Mouse (Mus musculus): ENCODE results near the gene D16Ertd472e.
A peak's percentile ranks its signal among the peaks of the same experiment; 100 is the strongest.

Gene D16Ertd472e

GRCm38 (mm10) chr16:78573016-78573415 lies 3.5 kb downstream of the D16Ertd472e start:
- DNase-seq (ENCODE audit: low read depth, low spot score) = no peak

- no peak for DNase-seq (ENCODE audit: low read depth, low spot score)
Observed at GRCm38 (mm10) chr16:78564110-78564821, 12.2 kb downstream of the D16Ertd472e start.

- no peak for DNase-seq (ENCODE audit: low read depth, low spot score)
Observed at GRCm38 (mm10) chr16:78563093-78563971, 13.2 kb downstream of the D16Ertd472e start.

GRCm38 (mm10) chr16:78560627-78561026 lies 15.9 kb downstream of the D16Ertd472e start:
- no peak for DNase-seq (ENCODE audit: low read depth, low spot score)

GRCm38 (mm10) chr16:78560063-78560462 lies 16.4 kb downstream of the D16Ertd472e start:
- peak; percentile 49 for DNase-seq (ENCODE audit: low read depth, low spot score)

- no peak for DNase-seq (ENCODE audit: low read depth, low spot score)
Observed at GRCm38 (mm10) chr16:78557573-78557972, 18.9 kb downstream of the D16Ertd472e start.

- peak; percentile 52 for DNase-seq (ENCODE audit: low read depth, low spot score)
Observed at GRCm38 (mm10) chr16:78554911-78555648, 21.4 kb downstream of the D16Ertd472e start.

- no peak for DNase-seq (ENCODE audit: low read depth, low spot score)
Observed at GRCm38 (mm10) chr16:78547367-78547766, 29.1 kb downstream of the D16Ertd472e start.

- no peak for DNase-seq (ENCODE audit: low read depth, low spot score)
Observed at GRCm38 (mm10) chr16:78546529-78546928, 30.0 kb downstream of the D16Ertd472e start.

GRCm38 (mm10) chr16:78540376-78541246 lies 35.9 kb downstream of the D16Ertd472e start:
- DNase-seq (ENCODE audit: low read depth, low spot score) = no peak

GRCm38 (mm10) chr16:78537798-78538422 lies 38.6 kb downstream of the D16Ertd472e start:
- no peak for DNase-seq (ENCODE audit: low read depth, low spot score)

GRCm38 (mm10) chr16:78537322-78537721 lies 39.2 kb downstream of the D16Ertd472e start:
- DNase-seq (ENCODE audit: low read depth, low spot score) = no peak

GRCm38 (mm10) chr16:78534468-78534867 lies 42.0 kb downstream of the D16Ertd472e start:
- DNase-seq (ENCODE audit: low read depth, low spot score) = no peak

GRCm38 (mm10) chr16:78531957-78532605 lies 44.4 kb downstream of the D16Ertd472e start:
- DNase-seq (ENCODE audit: low read depth, low spot score) = no peak

GRCm38 (mm10) chr16:78522974-78523373 lies 53.5 kb downstream of the D16Ertd472e start:
- DNase-seq (ENCODE audit: low read depth, low spot score) = no peak

GRCm38 (mm10) chr16:78518697-78519096 lies 57.8 kb downstream of the D16Ertd472e start:
- DNase-seq (ENCODE audit: low read depth, low spot score) = no peak

GRCm38 (mm10) chr16:78517171-78517570 lies 59.3 kb downstream of the D16Ertd472e start:
- peak; percentile 72 for DNase-seq (ENCODE audit: low read depth, low spot score)

GRCm38 (mm10) chr16:78511526-78511925 lies 65.0 kb downstream of the D16Ertd472e start:
- no peak for DNase-seq (ENCODE audit: low read depth, low spot score)

- no peak for DNase-seq (ENCODE audit: low read depth, low spot score)
Observed at GRCm38 (mm10) chr16:78502492-78502891, 74.0 kb downstream of the D16Ertd472e start.

- peak; percentile 51 for DNase-seq (ENCODE audit: low read depth, low spot score)
Observed at GRCm38 (mm10) chr16:78492696-78493095, 83.8 kb downstream of the D16Ertd472e start.

All from ZHBTc4 (cell line).